Mouse (Mus musculus) embryonic facial prominence, embryonic 14.5 days (tissue): ENCODE measurements at regions not wholly inside any gene's neighbourhood (a gene's known extent, or its start where the extent isn't known, plus 50 kb on each side); places are given as distances from the start of the nearest gene placed in this dataset.

ENCODE experiments used
- ATAC-seq: fragments of 200-750 bp; cut with Nextera tagmentation; 2 replicates; pipeline ENCODE4 v1.8.0; 2017; ENCODE audit warnings: low read depth, moderate number of reproducible peaks, moderate TSS enrichment
- DNase-seq: peaks from one replicate; pipeline ENCODE4 v3.0.0-alpha.2; 2015; ENCODE audit warnings: low spot score
- H3K27ac ChIP-seq: fragments of 300-500 bp; sonication (generic); replicated peaks from 2 replicates; pipeline ENCODE4 v1.5.1; 2014; ENCODE audit warnings: low read depth, mild to moderate bottlenecking, low read length, moderate library complexity
- H3K27me3 ChIP-seq: fragments of 300-500 bp; sonication (generic); replicated peaks from 2 replicates; pipeline ENCODE4 v1.6.1; 2014; ENCODE audit warnings: low read length; ENCODE audit not compliant: control insufficient read depth, insufficient read depth
- H3K36me3 ChIP-seq: fragments of 300-500 bp; sonication (generic); 2 replicates; pipeline ENCODE4 v1.6.1; 2014; ENCODE audit warnings: low read length, mixed read lengths; ENCODE audit not compliant: control insufficient read depth, insufficient read depth
- H3K4me1 ChIP-seq: fragments of 300-500 bp; sonication (generic); 2 replicates; pipeline ENCODE4 v1.6.1; 2014; ENCODE audit warnings: antibody characterized with exemption, low read length; ENCODE audit not compliant: control insufficient read depth, insufficient read depth
- H3K4me2 ChIP-seq: fragments of 300-500 bp; sonication (generic); 2 replicates; pipeline ENCODE4 v1.6.1; 2014; ENCODE audit warnings: low read depth, mild to moderate bottlenecking, low read length, moderate library complexity, mixed read lengths
- H3K4me3 ChIP-seq: fragments of 300-500 bp; sonication (generic); 2 replicates; pipeline ENCODE4 v1.5.1; 2014; ENCODE audit warnings: low read depth, mild to moderate bottlenecking, low read length
- H3K9ac ChIP-seq: fragments of 300-500 bp; sonication (generic); 2 replicates; pipeline ENCODE4 v1.6.1; 2014; ENCODE audit warnings: low read depth, mild to moderate bottlenecking, low read length, moderate library complexity, mixed read lengths
- H3K9me3 ChIP-seq: fragments of 300-500 bp; sonication (generic); 2 replicates; pipeline ENCODE4 v1.6.1; 2016; ENCODE audit warnings: low read length; ENCODE audit not compliant: control insufficient read depth
- WGBS: fragments of 180-500 bp; shearing (Covaris S2); extraction: QIAGEN DNeasy Blood & Tissue Kit; methylation state at CpG from one replicate; pipeline ENCODE4 v1.1.7; 2014; 5-methylcytosine and 5-hydroxymethylcytosine counted together

- ATAC-seq, result no peak
- no peak overlapping the region for H3K4me2 ChIP-seq
- no peak overlapping the region for H3K27ac ChIP-seq
- H3K4me3 ChIP-seq, result no peak overlapping the region
- no peaks in the 10 kb centered on the region for H3K36me3 ChIP-seq
- WGBS, result 60% methylated on average over 5 of the region's 5 CpGs
- no peak for DNase-seq
- 0 out of 2 replicates have a peak, but pooled peaks cover 5% of the 10 kb centered on the region for H3K4me1 ChIP-seq
- H3K27me3 ChIP-seq, result no peaks in the 10 kb centered on the region
- no peak overlapping the region for H3K9ac ChIP-seq
- H3K9me3 ChIP-seq, result no peaks in the 10 kb centered on the region
These were observed 89.6 kb upstream of the Zfp703 start for GRCm38 (mm10) chr8:26887551-26887950.

- H3K9me3 ChIP-seq, result no peaks in the 10 kb centered on the region
- no peak overlapping the region for H3K4me3 ChIP-seq
- H3K27ac ChIP-seq, result no peak overlapping the region
- DNase-seq (no peak), ATAC-seq (no peak)
- H3K27me3 ChIP-seq, result no peaks in the 10 kb centered on the region
- H3K4me2 ChIP-seq, result no peak overlapping the region
- 39% methylated on average over 3 of the region's 3 CpGs for WGBS
- H3K4me1 ChIP-seq, result 0 out of 2 replicates have a peak, but pooled peaks cover 5% of the 10 kb centered on the region
- H3K36me3 ChIP-seq, result no peaks in the 10 kb centered on the region
- H3K9ac ChIP-seq, result no peak overlapping the region
These were observed 89.1 kb upstream of the Zfp703 start for GRCm38 (mm10) chr8:26888050-26888449.

- no peaks in the 10 kb centered on the region for H3K27me3 ChIP-seq
- DNase-seq (peak; percentile 78), ATAC-seq (peak; percentile 63)
- no peak overlapping the region for H3K4me2 ChIP-seq
- H3K4me3 ChIP-seq, result no peak overlapping the region
- no peak overlapping the region for H3K9ac ChIP-seq
- no peak overlapping the region for H3K27ac ChIP-seq
- 57% methylated on average over 11 of the region's 11 CpGs for WGBS
- H3K36me3 ChIP-seq, result no peaks in the 10 kb centered on the region
- no peaks in the 10 kb centered on the region for H3K9me3 ChIP-seq
- H3K4me1 ChIP-seq, result no peaks in the 10 kb centered on the region
These were observed 85.2 kb upstream of the Zfp703 start for GRCm38 (mm10) chr8:26891881-26892280.

- Histone ChIP-seq H3K27me3 (no peaks in the 10 kb centered on the region), H3K27ac (no peak overlapping the region), H3K36me3 (no peaks in the 10 kb centered on the region), H3K9ac (no peak overlapping the region), H3K4me2 (no peak overlapping the region), H3K4me1 (no peaks in the 10 kb centered on the region), H3K9me3 (no peaks in the 10 kb centered on the region), H3K4me3 (no peak overlapping the region)
- no peak for DNase-seq
- WGBS, result 67% methylated on average over 7 of the region's 7 CpGs
- 0 out of 2 replicates have a peak, but pooled peaks have one; percentile 26 for ATAC-seq
These were observed 84.7 kb upstream of the Zfp703 start for GRCm38 (mm10) chr8:26892380-26892779.

GRCm38 (mm10) chr8:26895867-26896266 is 81.3 kb upstream of the Zfp703 start:
- 79% methylated on average over 11 of the region's 11 CpGs for WGBS
- H3K4me1 ChIP-seq, result no peaks in the 10 kb centered on the region
- H3K4me2 ChIP-seq, result no peak overlapping the region
- no peaks in the 10 kb centered on the region for H3K9me3 ChIP-seq
- H3K9ac ChIP-seq, result no peak overlapping the region
- DNase-seq, result no peak
- H3K4me3 ChIP-seq, result no peak overlapping the region
- ATAC-seq, result no peak
- H3K27me3 ChIP-seq, result no peaks in the 10 kb centered on the region
- no peak overlapping the region for H3K27ac ChIP-seq
- no peaks in the 10 kb centered on the region for H3K36me3 ChIP-seq

GRCm38 (mm10) chr8:26903289-26903688 is 73.8 kb upstream of the Zfp703 start:
- Histone ChIP-seq H3K4me2 (no peak overlapping the region), H3K27me3 (no peaks in the 10 kb centered on the region), H3K4me3 (no peak overlapping the region), H3K36me3 (no peaks in the 10 kb centered on the region), H3K4me1 (no peaks in the 10 kb centered on the region), H3K9me3 (no peaks in the 10 kb centered on the region), H3K9ac (no peak overlapping the region), H3K27ac (no peak overlapping the region)
- ATAC-seq, result no peak
- no peak for DNase-seq
- WGBS, result 62% methylated on average over 5 of the region's 5 CpGs

- DNase-seq (no peak), ATAC-seq (no peak)
- Histone ChIP-seq H3K9ac (no peak overlapping the region), H3K4me3 (no peak overlapping the region), H3K4me2 (no peak overlapping the region), H3K36me3 (no peaks in the 10 kb centered on the region), H3K27me3 (no peaks in the 10 kb centered on the region), H3K9me3 (no peaks in the 10 kb centered on the region), H3K4me1 (no peaks in the 10 kb centered on the region), H3K27ac (no peak overlapping the region)
- 81% methylated on average over 4 of the region's 4 CpGs for WGBS
These were observed 70.9 kb upstream of the Zfp703 start for GRCm38 (mm10) chr8:26906257-26906656.

- WGBS, result 71% methylated on average over 7 of the region's 8 CpGs
- H3K27me3 ChIP-seq, result no peaks in the 10 kb centered on the region
- no peak overlapping the region for H3K4me2 ChIP-seq
- H3K27ac ChIP-seq, result no peak overlapping the region
- no peaks in the 10 kb centered on the region for H3K4me1 ChIP-seq
- no peak for ATAC-seq
- DNase-seq, result no peak
- H3K36me3 ChIP-seq, result no peaks in the 10 kb centered on the region
- H3K4me3 ChIP-seq, result no peak overlapping the region
- H3K9ac ChIP-seq, result no peak overlapping the region
- H3K9me3 ChIP-seq, result no peaks in the 10 kb centered on the region
These were observed 69.6 kb upstream of the Zfp703 start for GRCm38 (mm10) chr8:26907347-26908170.

- no peak overlapping the region for H3K9ac ChIP-seq
- H3K4me1 ChIP-seq, result no peaks in the 10 kb centered on the region
- 82% methylated on average over 3 of the region's 3 CpGs for WGBS
- DNase-seq (no peak), ATAC-seq (no peak)
- H3K27me3 ChIP-seq, result no peaks in the 10 kb centered on the region
- no peaks in the 10 kb centered on the region for H3K36me3 ChIP-seq
- H3K9me3 ChIP-seq, result no peaks in the 10 kb centered on the region
- H3K27ac ChIP-seq, result no peak overlapping the region
- H3K4me2 ChIP-seq, result no peak overlapping the region
- no peak overlapping the region for H3K4me3 ChIP-seq
These were observed 66.9 kb upstream of the Zfp703 start for GRCm38 (mm10) chr8:26910186-26910585.
